Mouse (Mus musculus) liver, adult 10 weeks (tissue): ENCODE measurements around the gene Scgb1b2. TPM values are rescaled to one million over a fixed set of nuclear protein-coding genes. Genes with fewer than 3 reads are reported as not detected.

Experiments
- polyA plus RNA-seq: library from polyadenylated mRNA; stranded (reverse); fragments of 350-450 nt; fragmentation: Illumina TruSeq; extraction: RNeasy Lipid Tissue Mini Kit (QIAGEN cat#74804); gene quantifications from one replicate; pipeline ENCODE4 v1.2.3, GENCODE M21; 2014; ENCODE audit warnings: low read depth, low replicate concordance

Gene Scgb1b2
- polyA plus RNA-seq: not detected

GRCm38 (mm10) chr7:31291721-31292120, at the start of gene Scgb1b2:
TSS of gene Scgb1b2 (minus strand) at chr7:31291821.

GRCm38 (mm10) chr7:31290208-31290607, 1.4 kb downstream of the Scgb1b2 start, which contains the start of gene Scgb2b2:
TSS of gene Scgb2b2 (plus strand) at chr7:31290508.

Other genes starting within 250 kb of the Scgb1b2 start
- 2.7 TPM for gene Fxyd5, start 249.3 kb downstream of the Scgb1b2 start, polyA plus RNA-seq
- not detected for gene Fxyd7, start 240.4 kb downstream of the Scgb1b2 start, polyA plus RNA-seq
- 52.4 TPM for gene Fxyd1, start 234.6 kb downstream of the Scgb1b2 start, polyA plus RNA-seq
- gene Lgi4, start 232.5 kb downstream of the Scgb1b2 start, polyA plus RNA-seq: not detected
- 0.95 TPM for gene Fxyd3, start 215.1 kb downstream of the Scgb1b2 start, polyA plus RNA-seq
- 31.2 TPM for gene Hpn, start 176.5 kb downstream of the Scgb1b2 start, polyA plus RNA-seq
- gene Scn1b, start 164.8 kb downstream of the Scgb1b2 start, polyA plus RNA-seq: 0.42 TPM
- gene Gramd1a, start 135.9 kb downstream of the Scgb1b2 start, polyA plus RNA-seq: 3.9 TPM
- not detected for gene Scgb2b2, start 1.3 kb downstream of the Scgb1b2 start, polyA plus RNA-seq
- gene Scgb2b3, start 70.3 kb upstream of the Scgb1b2 start, polyA plus RNA-seq: not detected
- not detected for gene Scgb1b3, start 83.8 kb upstream of the Scgb1b2 start, polyA plus RNA-seq